Mouse (Mus musculus) kidney, postnatal 4 days (tissue): ENCODE data around the gene Gm45799.

Experiments used
- DNase-seq, 2 experiments: peaks; one replicate each; pipeline ENCODE4 v3.0.0; 2021; ENCODE audit warnings: mixed read lengths in 2 of 2

The Gm45799 gene

GRCm38 (mm10) chr7:105640233-105640893 lies at the start of gene Gm45799, which contains the start of gene Arfip2:
Gene Gm45799 (plus strand): TSS chr7:105640552.
Gene Arfip2 (minus strand): TSS chr7:105640416.
- DNase-seq: peak; percentile 96 to 97

- DNase-seq: peak; percentile 89 to 91
Measured at GRCm38 (mm10) chr7:105602860-105603623, 37.3 kb upstream of the Gm45799 start.

GRCm38 (mm10) chr7:105608467-105608866 lies 31.9 kb upstream of the Gm45799 start:
- DNase-seq: no peak

GRCm38 (mm10) chr7:105611767-105612166 lies 28.6 kb upstream of the Gm45799 start:
- DNase-seq: no peak

- DNase-seq: peak in 1 of 2 experiments; percentile 22
Measured at GRCm38 (mm10) chr7:105614400-105614799, 26.0 kb upstream of the Gm45799 start.

- DNase-seq: no peak
Measured at GRCm38 (mm10) chr7:105615720-105616119, 24.6 kb upstream of the Gm45799 start.

- no peak for DNase-seq
Measured at GRCm38 (mm10) chr7:105616561-105616960, 23.8 kb upstream of the Gm45799 start.

- DNase-seq: no peak
Measured at GRCm38 (mm10) chr7:105617810-105618209, 22.5 kb upstream of the Gm45799 start.

GRCm38 (mm10) chr7:105619701-105620100 lies 20.7 kb upstream of the Gm45799 start:
- no peak for DNase-seq

GRCm38 (mm10) chr7:105621053-105621452 lies 19.3 kb upstream of the Gm45799 start:
- peak in 1 of 2 experiments; percentile 30 for DNase-seq

GRCm38 (mm10) chr7:105621646-105622292 lies 18.6 kb upstream of the Gm45799 start:
- DNase-seq: no peak

- peak in 1 of 2 experiments; percentile 39 for DNase-seq
Measured at GRCm38 (mm10) chr7:105625397-105625796, 15.0 kb upstream of the Gm45799 start.

GRCm38 (mm10) chr7:105628633-105629032 lies 11.7 kb upstream of the Gm45799 start:
- peak; percentile 68 to 77 for DNase-seq

GRCm38 (mm10) chr7:105632551-105632972 lies 7.8 kb upstream of the Gm45799 start:
- peak in 1 of 2 experiments; percentile 49 for DNase-seq

GRCm38 (mm10) chr7:105633127-105633800 lies 7.1 kb upstream of the Gm45799 start, which contains the start of gene Trim3:
Gene Trim3 (minus strand): TSS chr7:105633571.
- DNase-seq: peak; percentile 96 to 97

GRCm38 (mm10) chr7:105633801-105634135 lies 6.6 kb upstream of the Gm45799 start:
- DNase-seq: no peak

- no peak for DNase-seq
Measured at GRCm38 (mm10) chr7:105634272-105634920, 6.0 kb upstream of the Gm45799 start.

GRCm38 (mm10) chr7:105635726-105636125 lies 4.6 kb upstream of the Gm45799 start:
- DNase-seq: no peak

GRCm38 (mm10) chr7:105638776-105639175 lies 1.6 kb upstream of the Gm45799 start:
- no peak for DNase-seq

GRCm38 (mm10) chr7:105639304-105639703 lies 1.0 kb upstream of the Gm45799 start:
- peak in 1 of 2 experiments; percentile 35 for DNase-seq

- DNase-seq: no peak
Measured at GRCm38 (mm10) chr7:105639756-105640155, 596 bp upstream of the Gm45799 start, which contains the start of gene Timm10b. Gene Timm10b (plus strand): TSS chr7:105640056.

- peak in 1 of 2 experiments; percentile 62 for DNase-seq
Measured at GRCm38 (mm10) chr7:105640894-105641255, 523 bp downstream of the Gm45799 start.
